Mouse (Mus musculus) hindbrain, embryonic 11.5 days (tissue): ENCODE data around the gene Arl6. TPM values are rescaled to one million over a fixed set of nuclear protein-coding genes. Genes with fewer than 3 reads are reported as not detected.

ENCODE experiments used
- polyA plus RNA-seq: library from polyadenylated mRNA; unstranded; fragments of >200 nt; fragmentation: Nextera tagmentation; extraction: Ambion mirVana; gene quantifications from 2 replicates; pipeline ENCODE4 v1.2.1, GENCODE M21; 2014

The Arl6 gene
- polyA plus RNA-seq, 1 experiment from 2014 or later, result 60.6 TPM

Other genes with a start within 250 kb of the Arl6 start
- 0.12 TPM in 1 of 2 replicates, not detected in the other for gene Gabrr3, start 232.1 kb downstream of the Arl6 start, polyA plus RNA-seq
- 24.0 and 26.6 TPM in 2 replicates for gene Riox2, start 167.6 kb downstream of the Arl6 start, polyA plus RNA-seq
- gene Crybg3, start 38.4 kb downstream of the Arl6 start, polyA plus RNA-seq, result 8.3 and 10.4 TPM in 2 replicates